Mouse (Mus musculus): ENCODE results near the gene Fam167b.

The Fam167b gene

DNA sequence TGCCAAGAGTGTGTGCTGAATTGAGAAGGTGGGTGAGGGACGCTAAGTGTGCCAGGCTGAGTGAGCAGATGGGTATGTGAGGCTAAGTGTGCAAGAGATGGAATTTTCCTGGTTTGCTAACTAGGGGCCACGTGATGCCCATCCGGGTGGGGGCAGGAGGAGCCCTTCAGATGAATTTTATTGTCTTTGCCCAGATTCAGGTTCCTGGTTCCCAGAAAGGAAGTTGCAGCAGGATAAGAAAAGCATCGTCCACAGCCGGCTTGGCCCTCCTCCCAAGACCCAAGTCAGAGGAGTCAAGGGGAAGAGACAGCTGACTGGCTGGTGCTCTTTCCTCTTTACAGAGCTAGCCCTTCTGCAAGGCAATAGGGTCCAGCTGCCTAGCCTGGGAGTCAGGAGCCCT is at the start of gene Fam167b:
Gene Fam167b (minus strand): TSS at position 84 of the 400 bp plus-strand sequence.
- DNase-seq (ENCODE audit: low spot score in 2 of 2) = no peak

DNA sequence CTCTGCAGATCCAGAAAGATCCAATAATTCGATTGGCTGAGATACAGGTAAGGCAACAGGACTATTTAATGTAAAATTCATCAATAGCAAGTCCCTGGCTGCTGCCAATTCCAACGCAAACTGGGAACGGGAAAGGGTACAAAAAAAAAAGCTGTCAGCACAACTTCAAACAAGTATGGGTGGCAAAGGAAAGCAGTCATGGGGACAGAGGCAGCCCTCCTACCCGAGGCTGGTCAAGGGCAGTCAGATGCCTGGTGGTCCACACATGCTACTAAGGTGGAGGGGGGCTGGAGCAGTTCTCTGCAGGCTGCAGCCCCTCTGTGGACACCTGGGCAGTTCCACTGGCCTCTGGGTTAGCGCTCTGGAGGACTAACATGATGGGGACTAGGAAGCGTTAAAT is 47.7 kb upstream of the Fam167b start:
- no peak for DNase-seq (ENCODE audit: low spot score in 2 of 2)

DNA sequence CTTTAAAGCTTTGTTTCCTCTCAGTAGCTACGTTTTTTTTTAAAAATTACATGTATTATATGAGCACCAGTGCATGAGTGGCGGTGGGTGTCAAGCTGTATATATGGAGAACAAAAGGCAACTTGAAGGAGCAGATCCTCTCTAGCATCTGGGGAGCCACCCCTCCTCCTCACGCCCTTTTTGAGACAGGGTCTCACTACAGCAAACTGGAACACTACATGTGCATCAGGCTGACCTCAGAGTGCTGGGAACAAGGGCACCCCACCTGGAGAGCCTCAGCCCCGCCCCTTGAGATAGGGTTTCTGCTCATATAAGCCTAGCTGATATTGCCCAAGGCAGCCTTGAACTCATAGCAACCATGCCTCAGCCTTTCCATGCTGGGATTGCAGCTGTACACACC is 47.1 kb upstream of the Fam167b start:
- no peak for DNase-seq (ENCODE audit: low spot score in 2 of 2)

DNA sequence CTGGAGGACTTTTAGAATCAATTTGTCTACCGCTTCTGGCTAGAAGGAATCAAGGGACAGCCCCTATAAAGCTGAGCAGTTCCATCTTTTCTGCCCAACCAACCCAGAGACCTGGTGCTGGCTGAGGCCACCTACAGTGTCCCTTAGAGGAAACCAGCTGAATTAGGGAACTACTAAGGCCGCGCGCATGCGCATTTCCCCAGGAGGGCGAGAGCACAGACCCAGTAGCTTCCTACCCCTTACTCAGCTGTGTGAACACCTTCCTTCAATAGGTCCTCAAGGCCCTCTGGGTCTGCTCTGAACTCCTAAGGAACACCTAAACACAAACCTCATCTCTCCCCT is 46.7 kb upstream of the Fam167b start:
- peak; percentile 60 to 69 for DNase-seq (ENCODE audit: low spot score in 2 of 2)

DNA sequence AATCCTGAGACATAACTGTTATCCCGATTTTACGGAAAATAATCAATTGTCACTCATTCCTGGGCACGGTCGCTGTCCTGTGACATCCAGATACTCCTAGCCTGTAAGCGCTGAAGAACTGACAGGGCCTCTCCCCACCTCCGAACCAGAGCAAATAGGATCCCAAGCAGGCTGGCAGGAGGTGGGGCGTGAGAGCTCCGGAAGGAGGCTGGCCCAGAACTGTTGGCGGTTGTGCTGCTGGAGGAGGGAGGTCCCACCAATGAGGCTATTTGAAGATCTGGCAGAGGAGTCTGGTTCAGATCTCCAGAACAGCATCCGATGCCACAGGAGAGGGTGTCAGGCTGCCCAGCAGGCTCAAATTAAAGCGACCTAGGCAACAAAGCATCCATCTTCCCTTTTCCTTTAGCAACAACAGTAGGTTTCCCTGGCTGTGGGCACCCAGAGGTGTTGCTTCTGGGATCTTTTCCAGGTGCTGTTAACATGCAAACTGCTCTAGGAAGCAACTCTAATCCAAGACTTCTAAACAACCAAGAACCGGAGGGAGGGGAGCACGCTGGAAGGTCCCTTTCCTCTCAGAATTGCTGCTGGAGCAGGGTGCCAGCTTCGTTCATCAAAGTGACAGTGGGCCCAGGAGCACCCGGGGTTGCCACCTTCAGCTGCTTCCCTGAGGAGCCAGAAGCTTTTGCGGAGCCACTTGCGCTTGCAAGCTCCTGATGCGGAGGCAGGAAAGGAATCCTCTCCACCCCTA is 46.1 kb upstream of the Fam167b start:
- DNase-seq (ENCODE audit: low spot score in 2 of 2) = peak; percentile 87

DNA sequence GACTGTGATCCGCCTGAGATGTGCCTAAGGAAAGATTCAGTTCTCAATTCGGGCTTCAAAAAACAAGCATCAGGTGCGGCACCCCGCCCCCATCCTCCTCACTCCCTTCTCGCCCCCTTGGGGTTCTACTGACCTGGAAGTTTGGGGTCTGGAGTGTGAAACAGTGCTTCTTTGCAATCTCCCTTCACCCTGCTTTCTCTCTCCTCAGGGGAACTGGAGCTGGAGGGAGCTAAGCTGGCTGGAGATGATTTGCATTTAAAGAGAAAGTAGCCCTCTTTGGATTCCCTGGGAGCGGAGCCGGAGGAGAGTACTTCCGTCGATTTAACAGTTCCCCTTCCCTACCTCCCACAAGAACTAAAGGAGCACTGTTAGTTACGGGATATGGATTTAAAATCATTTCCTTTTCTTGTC is 45.3 kb upstream of the Fam167b start, which contains the start of gene Ccdc28b:
Gene Ccdc28b (minus strand): TSS at position 267 of the 411 bp plus-strand sequence.
- DNase-seq (ENCODE audit: low spot score in 2 of 2) = peak; percentile 68 to 70

DNA sequence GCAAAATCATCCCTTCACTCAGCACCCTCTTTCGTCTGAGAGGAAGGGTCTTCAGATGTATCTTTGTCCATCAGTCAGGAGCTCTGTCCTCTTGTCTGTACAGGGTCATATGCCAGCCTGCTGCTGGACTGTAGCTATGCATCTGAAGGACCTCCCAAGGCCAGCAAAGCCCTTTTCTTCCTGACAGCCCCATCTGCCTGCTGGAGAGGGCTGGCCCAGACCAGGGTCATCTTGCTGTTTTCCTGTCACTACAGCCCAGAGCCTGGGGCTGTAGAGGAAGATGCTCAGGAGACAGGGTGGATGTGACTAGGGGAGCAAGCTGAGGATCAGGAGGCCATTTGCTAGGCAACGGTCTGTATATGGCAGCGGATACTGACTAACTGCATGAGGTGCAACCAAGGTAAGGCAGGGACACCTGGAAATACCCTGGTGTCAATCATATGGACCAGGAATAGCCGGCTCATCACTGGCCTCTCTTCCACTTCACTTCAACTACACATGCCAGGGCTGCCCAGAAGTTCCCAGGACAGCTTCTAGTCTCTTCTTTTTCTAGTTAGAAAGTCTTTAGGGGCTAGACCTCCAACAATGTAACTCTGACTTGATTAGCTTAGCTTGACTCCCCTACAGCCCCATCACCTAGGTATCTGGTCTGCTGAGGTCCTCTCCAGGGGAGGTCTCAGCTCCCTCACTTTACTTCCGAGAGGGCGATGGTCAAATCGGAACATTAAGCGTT is 44.6 kb upstream of the Fam167b start:
- DNase-seq (ENCODE audit: low spot score in 2 of 2) = no peak

DNA sequence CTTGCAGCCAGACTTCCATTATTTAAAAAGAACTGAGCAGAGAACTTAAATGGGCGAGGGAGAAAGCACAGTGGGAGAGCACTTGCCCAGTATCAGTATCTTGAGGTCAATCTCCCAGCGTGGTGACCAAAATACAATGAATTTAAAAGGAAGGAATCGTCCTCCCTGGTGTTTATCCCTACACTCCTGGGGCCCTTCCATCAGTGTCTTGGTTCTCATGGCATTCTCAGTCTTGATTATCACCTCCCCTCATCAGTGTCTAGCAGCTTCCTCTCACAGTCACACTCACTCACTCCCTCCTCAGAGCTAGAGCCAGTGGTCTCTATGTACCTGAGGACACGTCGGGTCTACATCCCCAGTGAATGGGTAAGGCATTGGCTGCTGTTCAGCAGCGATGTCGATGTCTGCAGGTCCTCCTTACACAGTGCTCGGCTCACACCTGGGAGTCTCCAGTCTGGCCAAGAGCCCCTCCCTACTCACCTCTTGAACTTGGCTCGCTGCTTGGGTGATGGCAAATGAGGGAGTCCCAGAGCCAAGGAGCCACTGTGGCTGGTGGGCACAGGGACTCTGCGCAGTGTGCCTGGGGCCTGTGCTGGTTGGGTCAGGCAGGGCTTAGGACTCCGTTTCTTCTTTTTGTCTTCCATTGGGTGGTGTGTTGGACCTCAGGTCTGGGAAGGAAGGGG is 43.9 kb upstream of the Fam167b start:
- no peak for DNase-seq (ENCODE audit: low spot score in 2 of 2)

DNA sequence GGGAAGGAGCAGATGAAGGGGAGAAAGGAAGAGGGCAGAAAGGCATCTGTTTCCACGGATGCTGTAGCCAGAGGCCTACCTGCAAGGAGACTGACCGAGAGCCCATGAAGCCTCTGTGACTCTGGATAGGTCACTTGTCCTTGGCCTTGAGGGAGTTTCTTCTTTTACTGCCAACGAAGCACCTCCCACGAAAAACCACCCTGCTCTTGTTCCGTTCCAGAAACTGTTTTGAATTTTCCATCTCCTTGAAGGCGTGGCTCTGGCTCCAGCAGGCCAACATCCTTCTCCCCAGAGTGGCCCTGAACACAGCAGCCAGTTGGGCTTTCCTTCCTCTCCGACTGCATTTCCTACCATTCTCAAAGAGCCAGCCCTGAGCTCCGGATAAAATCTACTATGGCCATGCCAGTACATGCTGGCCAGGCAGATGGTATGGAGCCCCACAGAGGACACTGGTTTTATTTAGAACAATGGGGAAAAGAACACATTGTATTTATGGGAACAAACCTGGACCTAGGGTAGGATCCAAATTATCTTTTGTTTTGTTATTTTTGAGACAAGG is 43.0 kb upstream of the Fam167b start:
- no peak for DNase-seq (ENCODE audit: low spot score in 2 of 2)

DNA sequence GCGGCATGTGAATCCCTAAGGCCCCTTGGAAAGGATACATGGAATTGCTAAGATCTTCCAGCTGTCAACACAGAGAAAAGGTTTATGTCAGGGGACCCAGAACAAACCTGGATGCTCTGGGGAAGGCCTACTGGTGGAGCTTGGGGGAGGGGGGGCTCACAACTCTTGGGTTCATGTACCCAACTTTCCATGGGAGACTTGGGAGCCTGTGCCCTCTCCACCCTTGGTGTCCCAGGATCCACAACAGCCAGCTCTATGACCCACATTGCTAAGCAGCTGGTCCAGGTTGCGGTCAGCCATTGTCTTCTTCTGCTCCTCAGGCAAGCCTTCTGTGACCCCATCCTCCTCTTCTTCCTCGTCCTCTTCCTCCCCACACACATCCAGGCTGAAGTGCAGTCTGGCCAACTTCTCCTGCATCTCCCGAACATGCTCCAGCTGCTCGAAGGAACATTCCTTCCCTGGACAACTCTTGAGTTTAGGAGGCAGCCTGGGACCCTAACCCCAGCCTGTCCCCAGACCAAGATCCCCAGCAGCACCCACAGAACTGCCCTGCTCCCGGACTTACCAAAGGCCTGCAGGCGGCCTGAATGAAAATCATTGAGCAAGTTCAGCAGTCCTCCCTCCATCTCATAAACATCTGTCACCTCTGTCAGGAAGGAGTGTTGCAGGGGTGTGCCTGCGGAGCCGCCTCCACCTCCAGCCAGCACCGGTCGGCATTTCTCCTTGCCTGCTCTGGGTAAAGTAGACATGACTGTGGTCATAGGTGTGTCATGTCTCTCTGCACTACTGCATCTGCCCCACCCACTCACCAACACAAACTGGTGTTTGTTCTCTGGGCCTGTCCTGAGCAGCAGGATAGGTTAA is 42.3 kb upstream of the Fam167b start:
- no peak for DNase-seq (ENCODE audit: low spot score in 2 of 2)

DNA sequence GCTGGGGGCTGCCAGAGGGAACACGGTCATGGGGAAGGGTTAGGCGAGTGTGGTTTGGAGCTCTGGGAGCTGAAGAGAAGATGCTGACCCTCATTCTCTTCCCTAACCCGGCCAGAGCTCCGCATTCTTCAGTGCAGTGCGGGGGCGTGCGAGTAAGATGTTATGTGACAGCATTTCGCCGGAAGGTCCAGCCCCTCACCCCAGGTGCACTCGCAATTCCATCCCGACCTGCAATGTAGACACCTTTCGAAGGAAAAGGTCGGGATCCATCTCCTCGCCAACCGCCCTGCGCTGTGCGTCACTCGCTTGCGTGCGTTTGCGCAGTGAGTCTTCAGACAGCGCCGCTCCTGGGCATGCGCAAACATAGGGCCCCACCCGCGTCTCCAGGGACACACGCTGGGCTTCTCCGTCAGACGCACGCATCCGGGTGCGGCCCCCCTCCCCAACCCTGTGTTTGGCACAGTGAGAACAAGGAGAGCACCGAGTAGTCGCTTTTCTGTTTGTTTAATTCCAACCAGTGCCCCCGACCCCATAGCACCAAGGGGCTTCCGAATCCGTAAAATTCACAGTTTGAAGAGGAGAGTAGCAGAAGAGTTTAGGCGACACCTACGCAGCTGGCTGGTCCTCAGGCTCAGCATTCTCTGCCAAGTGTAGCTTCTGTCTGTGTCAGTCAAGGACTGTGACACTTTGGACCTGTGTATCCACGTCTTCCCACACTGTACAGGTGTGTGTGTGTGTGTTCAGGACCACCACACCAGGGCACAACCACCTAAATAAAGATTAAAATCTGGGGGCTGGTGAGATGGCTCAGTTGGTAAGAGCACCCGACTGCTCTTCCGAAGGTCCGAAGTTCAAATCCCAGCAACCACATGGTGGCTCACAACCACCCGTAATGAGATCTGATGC is 40.7 kb upstream of the Fam167b start, which contains the start of gene Iqcc:
Gene Iqcc (minus strand): TSS at position 314 of the 906 bp plus-strand sequence.
- DNase-seq (ENCODE audit: low spot score in 2 of 2) = peak; percentile 97

DNA sequence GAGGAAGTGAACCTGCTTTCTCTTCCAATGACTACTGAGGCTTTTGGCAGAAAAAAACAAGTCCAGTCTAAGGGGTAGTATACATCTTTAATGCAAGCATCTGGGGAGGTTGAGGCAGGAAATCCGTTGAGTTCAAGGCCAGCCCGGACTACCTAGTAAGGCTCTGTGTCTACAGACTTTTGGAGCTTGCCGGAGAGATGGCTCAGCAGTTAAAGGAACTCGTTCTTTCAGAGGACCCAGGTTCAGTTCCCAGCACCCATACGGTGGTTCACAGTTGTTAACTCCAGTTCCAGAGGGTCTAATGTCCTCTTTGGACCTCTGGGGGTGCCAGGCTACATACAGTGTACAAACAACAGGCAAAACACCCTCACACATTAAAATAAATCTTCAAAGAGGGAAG is 39.7 kb upstream of the Fam167b start:
- no peak for DNase-seq (ENCODE audit: low spot score in 2 of 2)

DNA sequence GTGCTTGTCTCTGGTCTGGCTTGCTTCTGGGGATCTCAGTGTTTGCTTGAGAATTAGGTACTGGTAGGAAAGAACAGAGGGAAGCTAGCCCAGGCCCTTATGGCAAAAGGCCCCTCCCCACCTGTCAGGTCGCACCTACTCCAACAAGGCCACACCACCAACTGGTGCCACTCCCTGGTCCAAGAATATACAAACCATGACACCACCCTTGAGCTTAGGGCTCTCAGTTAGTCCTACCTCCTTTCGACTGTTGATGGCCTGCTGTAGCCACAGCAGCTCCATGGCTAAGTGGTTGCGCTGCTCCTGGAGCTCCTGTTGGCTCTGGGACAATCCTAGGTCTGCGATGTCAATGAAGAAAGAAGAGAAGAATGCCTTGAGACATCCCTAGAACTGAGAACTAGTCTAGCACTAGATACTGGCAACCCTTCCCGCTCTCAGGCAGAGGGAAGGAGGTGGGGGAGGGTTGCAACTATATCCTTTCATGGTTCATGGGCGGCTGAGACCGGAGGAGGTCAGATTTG is 38.8 kb upstream of the Fam167b start:
- DNase-seq (ENCODE audit: low spot score in 2 of 2) = no peak

DNA sequence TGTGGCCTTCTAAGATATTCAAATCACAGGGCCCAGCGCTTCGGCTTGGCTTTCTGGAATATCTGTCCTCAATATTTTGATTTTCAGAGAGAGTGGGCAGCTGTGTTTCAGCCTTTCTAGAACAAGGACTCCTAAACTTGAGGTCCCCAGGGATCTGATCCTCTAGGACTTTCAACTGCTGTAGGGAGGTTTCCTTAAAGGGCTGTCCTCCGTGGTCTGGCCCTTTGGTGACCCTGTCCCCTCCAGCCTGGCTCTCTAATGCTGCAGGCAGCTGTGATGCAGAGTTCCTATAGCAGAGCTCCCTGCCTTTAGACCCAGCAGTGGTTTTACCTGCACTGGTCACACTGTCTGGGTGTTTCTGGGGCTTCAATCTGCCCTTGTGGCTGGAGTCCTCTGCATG is 38.3 kb upstream of the Fam167b start:
- DNase-seq (ENCODE audit: low spot score in 2 of 2) = no peak

DNA sequence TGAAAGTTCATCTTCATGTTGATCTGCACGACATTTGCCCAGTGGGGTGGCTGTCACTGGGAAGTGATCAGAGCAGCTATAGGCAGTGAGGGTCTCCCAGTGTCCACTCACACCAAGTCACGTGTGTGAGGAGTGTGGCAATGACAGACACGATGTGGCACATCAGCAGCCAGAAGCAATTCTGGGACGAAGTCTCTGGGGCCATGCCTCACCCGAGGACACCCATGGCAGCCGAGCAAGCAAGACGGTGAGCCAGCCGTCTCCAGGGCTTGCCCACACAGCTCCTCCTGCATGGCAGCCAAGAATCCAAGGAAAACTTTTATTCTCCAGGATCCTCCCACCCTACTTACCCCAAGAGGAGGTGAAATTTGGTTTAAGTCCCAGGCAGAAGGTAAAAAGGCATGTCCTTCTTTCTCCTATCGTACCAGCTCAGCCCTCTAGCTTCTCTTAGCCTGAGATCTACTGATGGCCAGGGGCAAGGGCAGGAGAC is 37.5 kb upstream of the Fam167b start:
- DNase-seq (ENCODE audit: low spot score in 2 of 2) = no peak

DNA sequence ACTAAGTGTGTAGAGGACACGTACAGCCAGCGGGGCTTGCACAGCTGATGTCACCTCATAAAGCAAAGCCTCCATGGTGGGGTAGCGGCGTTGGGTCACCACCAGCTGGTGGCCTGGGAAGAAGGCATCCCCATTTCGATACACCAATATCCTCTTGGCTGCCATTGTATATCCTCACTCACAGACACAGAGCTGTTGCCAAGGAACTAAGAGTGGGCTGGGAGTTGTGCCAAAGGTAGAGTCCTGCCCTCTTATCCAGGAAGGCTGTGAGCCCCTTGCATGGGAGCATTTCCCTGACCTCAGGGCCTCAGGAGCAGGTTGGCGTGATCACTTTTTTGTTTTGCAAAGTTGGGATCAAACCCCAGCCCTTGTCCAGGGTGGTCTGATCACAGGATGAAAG is 35.7 kb upstream of the Fam167b start, which contains the start of gene Dcdc2b:
Gene Dcdc2b (minus strand): TSS at position 165 of the 400 bp plus-strand sequence.
- no peak for DNase-seq (ENCODE audit: low spot score in 2 of 2)

DNA sequence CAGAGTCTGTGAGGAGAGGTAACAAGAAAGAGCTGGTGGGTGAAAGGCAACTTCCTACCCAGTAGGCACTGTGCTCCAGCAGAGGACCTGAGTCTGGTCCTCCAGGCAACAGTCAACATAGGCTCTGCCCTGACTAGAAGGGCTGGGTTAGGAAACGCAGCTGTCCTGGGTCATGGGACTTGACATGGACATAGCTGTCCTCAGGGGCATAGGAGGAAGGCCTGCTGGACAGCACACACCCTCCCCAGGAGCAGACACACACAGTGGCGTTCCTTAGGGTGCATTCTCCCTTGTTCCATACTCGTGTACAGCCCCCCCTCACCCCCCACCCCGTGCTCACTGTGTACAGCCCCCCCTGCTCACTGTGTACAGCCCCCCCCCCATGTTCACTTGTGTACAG is 32.1 kb upstream of the Fam167b start:
- no peak for DNase-seq (ENCODE audit: low spot score in 2 of 2)

DNA sequence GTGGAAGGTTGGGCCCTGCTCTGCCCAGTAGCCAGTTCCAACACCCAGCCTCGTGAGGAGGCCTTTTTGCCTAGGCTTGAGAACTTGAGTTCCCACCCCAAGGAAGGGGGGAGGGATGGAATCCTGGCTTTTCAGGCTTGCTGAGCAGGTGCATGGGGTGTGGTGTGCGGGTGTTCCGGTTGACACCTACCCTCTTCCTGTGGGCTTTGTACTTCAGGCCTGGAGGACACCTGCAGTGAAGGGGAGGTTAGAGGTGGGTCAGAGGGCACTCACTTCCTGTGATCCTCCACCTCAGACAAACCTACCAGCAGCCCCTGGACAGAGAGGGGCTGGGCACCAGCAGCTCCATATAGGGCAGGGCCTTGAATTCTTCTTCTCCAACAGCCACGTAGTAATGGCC is 31.7 kb upstream of the Fam167b start:
- no peak for DNase-seq (ENCODE audit: low spot score in 2 of 2)

DNA sequence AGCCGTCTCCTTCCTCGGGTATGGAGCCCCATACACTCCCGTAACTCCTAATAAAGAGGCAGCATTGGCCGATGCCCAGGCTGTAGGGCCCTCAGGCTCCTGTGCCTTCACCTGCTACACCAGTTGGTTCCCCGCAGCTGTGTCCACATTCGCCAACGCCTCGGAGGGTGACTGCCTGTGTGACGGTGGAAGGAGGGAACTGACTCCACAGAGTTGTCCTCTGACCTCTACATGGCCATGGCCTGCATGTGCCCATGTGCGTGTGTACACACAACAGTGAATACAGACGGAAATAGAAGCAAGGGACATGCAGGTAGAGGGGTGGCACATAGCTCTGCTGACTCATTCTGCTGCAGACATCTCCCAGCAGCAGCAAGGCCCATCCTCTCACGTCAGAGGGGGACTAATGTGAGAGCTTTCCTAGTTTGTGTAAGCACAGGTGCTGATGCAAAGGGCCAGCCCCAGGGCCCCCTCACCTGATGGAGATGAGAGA is 30.8 kb upstream of the Fam167b start:
- no peak for DNase-seq (ENCODE audit: low spot score in 2 of 2)

All from right cerebral cortex, adult 2 months (tissue).